Mouse (Mus musculus) adrenal gland, adult 8-10 months (tissue): ENCODE results near the gene Rps6ka1. TPM values are rescaled to one million over a fixed set of nuclear protein-coding genes. Genes with fewer than 3 reads are reported as not detected.
"Not testable (repeated sequence)": the region's sequence is repeated elsewhere in the genome, so short reads cannot be mapped to it uniquely, and the experiment has no call there.

Source experiments
- DNase-seq: peaks from one replicate; pipeline ENCODE4 v3.0.0; 2022
- total RNA-seq, 4 experiments: library from RNA; stranded (reverse); gene quantifications; 2 replicates each; pipeline ENCODE4 v1.2.4; 2022

The Rps6ka1 gene
- 10 to 100 TPM; 16.4 to 25.7 (median 22.8) TPM for total RNA-seq

DNA sequence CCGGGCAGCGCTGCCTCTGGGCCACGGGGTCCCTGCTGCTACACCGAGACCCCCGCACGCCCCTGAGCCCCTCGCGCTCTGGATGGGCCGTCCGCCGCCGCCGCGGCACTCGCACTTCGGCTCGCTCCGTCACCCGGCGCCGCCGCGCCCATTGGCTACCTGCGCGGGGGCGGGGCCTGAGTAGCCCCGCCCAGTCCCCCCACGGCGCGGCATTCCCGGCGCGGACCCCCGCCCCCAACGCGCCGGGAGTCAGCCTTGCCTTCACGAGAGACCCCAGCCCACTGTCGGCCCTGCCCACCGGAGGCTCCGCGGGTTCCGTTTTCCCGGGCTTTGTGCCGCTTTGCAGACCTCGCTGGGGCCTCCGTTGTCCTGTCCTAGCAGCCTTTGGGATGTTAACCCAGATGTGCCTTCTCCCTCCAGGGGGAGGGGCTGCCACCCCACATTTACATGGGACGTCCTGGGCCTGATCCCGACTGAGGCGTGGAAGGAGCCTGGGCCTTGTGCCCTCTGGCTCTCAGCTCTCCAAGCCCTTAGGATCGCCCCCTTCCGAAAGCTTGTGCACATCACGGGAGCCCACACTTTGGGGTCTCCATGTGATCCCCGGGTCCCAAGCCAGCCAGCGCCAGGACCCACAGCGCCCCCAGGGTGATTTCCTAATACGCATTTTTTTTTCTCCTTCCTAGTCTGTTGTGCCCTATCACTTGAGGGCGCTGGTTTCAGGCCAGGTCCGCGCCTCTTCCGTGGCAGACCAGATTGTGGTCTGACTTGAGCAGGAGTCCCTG, at the start of gene Rps6ka1:
Gene Rps6ka1 (minus strand): TSS at position 126 of the 782 bp plus-strand sequence.
- DNase-seq: peak; percentile 73

DNA sequence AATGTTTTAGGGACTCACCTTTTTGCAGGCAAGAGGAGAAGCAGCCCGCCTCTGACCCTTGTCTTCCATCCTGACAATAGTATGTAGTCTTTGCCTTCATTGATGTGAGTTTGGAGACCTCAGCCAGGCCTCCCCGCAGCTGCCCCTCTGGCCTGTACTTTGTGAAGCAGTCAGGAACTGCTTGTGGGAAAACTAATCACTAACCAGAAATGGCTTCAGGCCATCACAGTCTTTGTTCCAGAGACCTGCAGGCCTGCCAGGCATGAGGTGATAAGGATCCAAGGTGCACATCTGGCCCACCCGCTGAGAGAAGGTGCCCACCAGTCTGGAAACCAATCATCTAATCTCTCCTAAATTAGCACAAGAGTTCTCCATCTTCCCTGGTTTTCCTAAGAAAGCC, 44.2 kb upstream of the Rps6ka1 start:
- DNase-seq: no peak

DNA sequence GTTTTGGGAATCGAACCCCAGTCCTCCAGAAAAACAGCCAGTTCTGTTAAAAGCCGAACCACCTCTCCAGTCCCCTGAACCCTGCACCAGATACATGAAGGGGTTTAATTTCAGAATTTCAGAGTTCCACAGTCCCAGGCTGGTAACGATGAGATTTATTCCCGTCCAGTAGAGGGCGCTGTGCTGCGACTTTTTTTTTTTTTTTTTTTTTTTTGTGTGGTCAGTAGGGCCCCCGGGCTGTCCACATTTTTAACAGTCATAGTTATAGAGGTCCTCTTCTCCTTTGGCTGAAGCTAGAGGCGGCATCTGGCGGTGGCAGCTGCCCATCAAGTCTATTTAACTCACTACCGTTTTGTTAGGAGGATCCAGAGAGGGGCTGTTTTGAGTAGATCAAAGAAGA, 43.8 kb upstream of the Rps6ka1 start:
- DNase-seq: no peak

DNA sequence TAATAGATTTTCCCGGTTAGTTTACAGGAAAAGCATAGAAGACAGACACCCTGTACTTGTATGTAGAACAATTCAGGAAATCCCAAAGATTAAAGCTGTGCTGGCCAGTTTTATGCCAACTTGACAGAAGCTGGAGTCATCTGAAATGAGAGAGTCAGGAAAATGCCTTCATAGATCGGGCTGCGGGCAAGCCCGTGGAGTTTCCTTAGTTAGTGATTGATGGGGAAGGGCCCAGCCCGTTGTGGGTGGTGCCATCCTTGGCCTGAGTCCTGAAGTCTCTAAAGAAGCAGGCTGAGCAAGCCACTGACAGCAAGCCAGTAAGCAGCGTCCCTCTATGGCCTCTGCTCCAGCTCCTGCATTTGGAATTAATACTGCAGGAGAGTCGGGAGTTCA, 41.7 kb upstream of the Rps6ka1 start:
- DNase-seq: no peak

DNA sequence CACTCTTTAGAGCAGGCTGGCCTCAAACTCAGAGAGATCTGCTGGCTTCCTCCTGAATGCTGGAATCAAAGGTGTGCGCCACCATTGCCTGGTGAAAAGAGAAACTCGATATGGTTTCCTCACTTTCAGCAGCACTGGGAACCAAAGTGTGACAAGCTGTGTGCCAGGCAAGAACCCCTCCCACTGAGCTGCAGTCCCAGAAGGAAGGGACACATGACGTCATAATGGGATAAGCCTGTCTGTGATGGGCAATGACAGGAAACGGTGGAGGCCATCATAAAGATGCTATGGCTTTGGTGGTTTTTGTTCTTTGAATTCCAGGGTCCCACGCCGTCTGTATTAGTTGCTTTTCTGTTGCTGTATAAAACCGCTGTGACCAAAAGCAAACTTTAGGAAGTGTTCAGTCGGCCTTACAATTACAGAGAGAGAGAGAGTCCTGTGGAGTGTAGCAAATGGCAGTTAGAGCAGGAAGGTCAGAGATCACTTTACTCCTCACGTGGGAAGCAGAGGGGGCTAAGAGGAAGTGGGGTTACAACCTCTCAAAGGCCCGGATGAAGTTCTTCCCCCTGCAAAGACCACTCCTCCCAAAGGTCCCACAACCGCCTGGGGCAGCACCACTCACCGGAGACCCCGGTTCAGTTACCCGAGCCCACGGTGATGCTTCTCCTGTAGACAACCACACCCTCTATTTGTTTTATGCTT, 41.1 kb upstream of the Rps6ka1 start:
- DNase-seq: no peak

DNA sequence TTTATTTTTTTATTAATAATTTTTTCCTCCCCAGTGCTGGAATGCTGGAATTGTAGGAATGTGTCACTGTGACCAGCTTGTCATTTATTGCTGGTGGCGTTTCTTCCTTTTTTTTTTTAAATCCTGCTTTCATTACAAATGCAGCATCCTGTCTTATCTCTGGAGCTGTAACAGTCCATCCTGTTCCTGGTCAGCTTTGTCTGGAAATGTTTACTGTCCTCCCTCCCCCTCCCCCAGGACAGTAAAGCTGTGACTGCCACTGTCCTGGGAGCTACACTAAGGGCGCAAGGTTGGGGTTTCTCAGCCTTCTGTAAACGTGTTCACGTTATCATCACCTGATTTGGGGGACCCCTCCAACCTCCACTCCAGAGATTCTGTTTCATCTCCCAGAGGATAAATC, 37.6 kb upstream of the Rps6ka1 start:
- DNase-seq: no peak

DNA sequence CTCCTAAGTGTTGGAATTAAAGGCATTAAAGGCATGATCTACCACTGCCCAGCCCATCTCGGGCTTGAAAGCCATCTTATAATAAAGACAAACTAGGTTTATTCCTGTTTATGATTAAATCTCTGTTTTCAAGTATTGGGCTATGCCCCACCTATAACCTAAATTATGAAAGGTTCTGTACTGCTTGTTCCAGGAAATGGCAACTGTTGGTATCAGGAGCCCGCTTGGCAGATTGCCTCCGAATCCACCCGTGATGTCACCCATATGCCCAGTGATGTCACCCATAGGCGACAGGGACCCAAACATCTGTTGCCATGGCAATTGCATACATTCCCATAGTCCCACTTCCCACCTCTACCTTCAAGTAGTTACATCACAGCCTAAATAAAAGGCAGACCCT, 36.1 kb upstream of the Rps6ka1 start:
- no peak for DNase-seq

DNA sequence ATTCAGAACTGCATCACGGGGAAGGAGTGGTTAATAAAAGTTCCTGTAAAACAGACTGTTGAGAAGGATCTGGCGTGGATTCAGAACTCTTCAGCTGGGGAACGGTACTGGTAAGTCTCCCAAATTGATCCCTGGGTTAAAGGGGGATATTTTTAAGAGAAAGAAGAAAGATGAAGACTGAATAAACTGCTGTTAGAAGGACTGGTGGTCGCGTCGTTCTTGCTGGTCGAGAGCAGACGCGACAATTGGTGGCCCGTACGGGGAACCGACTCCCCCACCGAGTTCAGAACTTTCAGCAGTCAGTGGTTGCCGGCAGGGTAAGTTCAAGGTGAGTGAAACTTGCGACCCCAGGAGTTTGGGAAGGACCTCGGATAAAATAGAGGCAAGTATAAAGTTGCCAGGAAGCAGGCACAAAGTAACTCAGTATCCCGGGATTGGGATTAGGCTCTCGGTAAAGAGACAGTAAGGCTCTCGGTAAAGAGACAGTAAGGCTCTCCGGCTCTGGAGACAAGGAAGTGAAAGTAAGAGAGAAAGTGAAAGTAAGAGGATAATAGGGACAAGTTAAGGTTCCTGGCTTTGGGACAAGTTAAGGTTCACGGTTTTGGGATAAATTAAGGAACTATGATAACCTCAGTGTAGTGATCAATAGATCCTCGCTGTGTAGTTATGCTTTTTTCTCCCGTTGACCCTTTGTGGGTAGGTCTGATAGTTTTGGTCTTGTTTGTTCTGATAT, 30.7 kb upstream of the Rps6ka1 start:
- DNase-seq: not testable (repeated sequence)

DNA sequence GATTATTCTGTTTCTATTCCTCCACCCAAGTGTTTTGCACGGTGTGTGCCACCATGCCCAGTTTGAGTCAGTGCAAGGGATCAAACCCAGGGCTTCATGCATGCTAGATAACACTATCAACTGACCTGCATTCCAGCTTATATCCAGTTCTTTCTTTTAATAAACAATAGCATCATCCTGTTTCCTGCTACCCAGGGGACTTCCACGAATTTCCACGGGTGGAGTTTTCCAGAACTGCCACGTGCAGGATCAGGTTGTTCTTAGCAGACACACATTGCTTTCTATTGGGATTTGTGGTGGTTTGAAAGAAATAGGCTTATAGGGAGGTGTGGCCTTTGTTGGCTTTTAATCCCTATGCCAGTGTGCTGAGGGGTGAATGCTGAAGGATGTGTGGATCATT, 24.4 kb upstream of the Rps6ka1 start:
- DNase-seq: no peak

DNA sequence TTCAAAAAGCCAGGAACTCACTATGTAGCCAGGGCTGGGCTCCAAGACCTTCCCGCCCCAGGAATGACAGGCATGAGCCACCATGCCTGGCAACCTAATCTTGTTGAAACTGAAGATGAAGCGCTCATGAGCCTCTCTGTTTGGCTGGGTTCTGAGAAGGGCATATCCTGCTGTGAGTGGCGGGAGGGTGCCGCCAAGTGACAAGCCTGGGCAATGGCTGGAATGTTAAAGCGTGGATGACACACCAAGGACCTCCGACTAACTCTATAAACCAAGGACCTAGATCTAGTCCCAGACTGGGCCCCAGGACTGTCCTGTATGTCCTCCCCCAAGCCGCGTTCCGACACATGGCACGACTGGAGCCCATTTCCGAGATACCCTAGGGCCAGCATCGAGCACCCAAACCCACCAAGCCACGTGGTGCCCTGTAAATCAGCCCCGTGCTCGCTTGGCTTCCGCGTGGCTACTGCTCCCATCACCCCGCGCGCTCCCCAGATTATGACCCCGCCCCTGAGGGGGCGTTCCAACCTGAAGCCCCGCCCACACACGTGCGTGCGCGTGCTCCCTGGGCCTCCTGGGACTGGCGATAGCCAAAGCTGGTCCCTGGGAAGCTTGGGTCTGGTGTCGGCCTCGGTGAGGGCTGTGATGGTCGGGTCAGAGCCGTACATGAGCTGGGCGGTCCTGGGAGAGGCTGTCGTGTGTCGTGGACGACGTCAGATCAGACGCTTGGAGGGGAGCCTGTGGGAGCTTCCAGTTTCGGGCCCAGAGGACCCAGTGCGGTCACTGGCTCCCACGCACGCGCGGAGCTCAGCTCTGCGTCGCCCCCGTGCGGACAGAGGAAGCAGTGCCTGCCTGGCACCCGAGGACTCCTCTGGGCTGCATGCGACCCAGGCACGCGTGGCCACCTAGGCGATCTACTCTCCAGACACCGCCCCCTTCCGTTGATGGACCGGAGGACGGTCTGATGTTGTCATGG, 22.9 kb upstream of the Rps6ka1 start:
- peak; percentile 97 for DNase-seq

DNA sequence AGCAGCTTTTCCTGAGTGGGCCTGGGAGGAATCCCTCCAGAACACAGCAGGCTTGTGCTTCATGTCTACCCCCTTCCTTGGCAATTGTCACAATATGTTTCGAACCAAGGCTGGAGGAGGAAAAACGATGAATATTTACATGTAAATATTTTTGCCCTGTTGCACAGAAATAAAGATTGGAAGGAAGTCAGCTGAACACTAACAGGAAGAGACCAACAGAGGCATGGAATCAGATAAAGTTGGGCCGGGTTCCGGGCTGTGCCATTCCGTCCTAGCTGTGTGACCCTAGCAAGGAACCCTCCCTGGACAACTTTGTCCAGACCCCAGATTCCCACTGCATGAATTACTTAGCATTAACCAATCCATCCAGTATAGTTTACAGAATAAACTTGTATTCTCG, 20.5 kb upstream of the Rps6ka1 start:
- no peak for DNase-seq

DNA sequence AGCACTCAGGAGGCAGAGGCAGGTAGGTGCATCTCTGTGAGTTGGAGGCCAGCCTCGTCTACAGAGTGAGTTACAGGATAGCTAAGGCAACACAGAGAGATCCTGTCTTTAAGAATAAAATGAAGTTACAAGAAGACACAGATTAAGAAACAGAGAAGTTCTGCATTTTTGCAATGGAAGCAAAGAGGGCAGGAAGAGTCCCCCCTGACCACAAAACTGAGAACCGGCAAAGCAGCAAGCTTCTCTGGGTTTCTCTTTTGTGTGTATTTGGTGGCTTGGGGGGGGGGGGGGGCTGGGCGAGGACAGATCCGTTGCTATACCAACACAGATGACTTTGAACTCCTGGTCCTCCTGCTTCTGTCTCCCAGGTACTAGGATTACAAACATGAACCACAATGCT, 19.5 kb upstream of the Rps6ka1 start:
- DNase-seq: no peak

DNA sequence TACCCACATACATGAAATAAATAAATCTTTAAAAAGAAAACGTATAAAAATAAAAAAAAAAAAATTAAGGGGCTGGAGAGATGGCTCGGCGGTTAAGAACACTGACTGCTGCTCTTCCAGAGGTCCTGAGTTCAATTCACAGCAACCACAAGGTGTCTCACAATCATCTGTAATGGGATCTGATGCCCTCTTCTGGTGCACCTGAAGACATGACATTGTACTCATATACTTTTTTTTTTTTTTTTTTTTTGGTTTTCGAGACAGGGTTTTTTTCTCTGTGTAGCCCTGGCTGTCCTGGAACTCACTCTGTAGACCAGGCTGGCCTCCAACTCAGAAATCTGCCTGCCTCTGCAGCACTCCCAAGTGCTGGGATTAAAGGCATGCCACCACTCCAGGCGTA, 18.7 kb upstream of the Rps6ka1 start:
- not testable (repeated sequence) for DNase-seq

DNA sequence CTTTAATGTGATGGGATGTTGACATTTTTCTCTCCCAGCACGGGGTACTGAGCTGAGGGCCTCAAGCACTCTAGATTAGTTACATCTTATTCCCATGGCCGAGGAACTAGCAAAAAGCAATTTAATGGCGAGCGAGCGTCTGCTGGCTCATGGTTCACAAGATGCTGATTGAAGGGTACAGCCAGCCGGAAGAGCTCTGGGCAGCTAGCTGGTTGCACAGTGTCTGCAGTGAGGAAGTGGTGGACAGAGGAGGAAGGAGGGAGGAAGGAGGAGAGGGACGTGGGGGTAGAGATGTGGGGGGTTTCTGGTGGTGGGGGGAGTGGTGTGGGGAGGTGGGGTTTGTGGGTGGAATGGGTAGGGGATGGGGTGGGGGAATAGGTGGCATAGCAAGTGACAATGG, 17.6 kb upstream of the Rps6ka1 start:
- no peak for DNase-seq

DNA sequence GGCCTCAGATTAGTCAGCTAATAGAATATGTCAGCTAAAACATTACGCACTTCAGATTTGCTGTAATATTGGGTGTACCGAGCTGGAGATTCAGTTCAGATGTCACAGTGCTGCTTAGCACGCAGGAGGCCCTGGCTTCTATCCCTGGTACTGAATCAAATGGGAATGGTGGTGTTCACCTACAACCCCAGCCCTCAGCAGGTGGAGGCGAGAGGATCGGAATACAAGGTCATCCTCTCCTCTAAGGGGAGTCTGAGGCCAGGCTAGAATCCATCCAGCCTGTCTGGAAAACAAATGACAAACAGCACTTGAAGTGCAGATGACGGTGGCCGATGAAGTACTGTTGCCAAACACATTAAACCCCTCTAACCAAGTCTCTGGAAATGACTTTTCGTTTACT, 16.7 kb upstream of the Rps6ka1 start:
- no peak for DNase-seq

DNA sequence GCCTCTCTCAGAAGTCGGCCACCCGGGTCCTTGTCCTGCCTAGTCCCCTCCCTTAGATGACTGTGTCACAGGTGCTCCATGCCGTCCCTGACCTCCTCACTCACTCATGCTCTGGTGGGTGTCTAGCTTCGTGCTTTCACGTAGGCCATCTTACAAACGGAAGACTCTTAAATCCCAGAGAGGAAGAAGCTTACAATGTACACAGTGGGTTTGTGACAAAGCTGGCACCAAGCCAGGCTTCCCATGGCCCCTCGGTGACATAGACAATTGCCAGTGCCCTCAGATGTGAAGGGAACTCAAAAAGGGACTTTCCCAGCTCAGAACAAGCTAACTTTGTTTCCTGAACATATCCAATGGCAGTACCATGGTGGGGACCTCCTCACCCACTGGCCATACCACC, 15.8 kb upstream of the Rps6ka1 start:
- no peak for DNase-seq

DNA sequence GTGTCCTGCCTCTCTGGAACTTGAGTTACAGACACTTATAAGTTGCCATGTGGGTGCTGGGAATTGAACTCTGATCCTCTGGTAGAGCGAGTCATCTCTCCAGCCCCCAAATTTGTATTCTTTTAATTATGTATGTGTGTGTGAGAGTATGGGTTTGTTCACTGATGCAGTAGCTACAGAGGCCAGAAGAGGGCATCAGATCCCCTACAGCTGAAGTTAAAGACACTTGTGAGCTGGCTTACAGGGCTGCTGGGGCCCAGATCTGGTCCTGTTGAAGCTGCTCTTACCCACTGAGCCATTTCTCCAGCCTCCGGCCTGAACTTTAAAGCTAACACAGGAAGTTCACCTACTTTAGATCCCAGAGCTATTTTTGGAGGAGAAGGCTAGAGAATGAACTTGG, 14.9 kb upstream of the Rps6ka1 start:
- DNase-seq: no peak

DNA sequence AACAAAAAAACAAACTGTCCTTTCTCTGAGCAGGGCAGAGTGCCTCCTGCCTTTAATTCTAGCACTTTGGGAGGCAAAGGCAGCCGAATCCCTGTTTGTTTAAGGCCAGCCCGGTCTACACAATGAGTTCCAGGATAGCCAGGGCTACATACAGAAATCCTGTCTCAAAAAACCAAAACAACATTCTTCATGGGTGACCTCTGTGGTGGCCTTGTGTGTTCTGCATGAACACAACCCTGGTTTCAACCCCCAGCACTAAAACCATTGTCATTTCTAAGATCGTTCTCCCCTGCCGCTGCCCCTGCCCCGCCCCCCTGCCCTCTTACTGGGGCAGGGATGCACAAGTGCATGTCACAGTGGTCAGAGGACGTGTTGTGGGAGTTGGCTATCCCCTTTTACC, 13.3 kb upstream of the Rps6ka1 start:
- DNase-seq: no peak

DNA sequence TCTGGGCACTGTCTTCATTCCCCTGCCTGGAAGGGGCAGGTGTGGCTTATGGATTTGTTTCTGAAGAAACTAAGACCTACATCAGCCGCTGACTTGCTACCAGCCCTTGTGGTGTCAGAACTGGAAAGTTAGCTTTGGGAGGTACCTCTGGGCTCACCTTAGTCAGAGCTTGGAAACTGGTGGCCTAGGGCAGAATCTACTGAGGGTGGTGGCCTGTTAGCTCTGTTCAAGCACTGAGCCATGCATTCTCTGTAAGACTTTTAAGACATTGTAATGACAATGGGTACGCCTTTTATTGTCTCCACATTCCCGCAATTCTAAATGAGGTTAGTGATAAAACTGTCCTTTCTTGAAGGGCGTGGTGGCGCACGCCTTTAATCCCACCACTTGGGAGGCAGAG, 12.8 kb upstream of the Rps6ka1 start:
- no peak for DNase-seq

DNA sequence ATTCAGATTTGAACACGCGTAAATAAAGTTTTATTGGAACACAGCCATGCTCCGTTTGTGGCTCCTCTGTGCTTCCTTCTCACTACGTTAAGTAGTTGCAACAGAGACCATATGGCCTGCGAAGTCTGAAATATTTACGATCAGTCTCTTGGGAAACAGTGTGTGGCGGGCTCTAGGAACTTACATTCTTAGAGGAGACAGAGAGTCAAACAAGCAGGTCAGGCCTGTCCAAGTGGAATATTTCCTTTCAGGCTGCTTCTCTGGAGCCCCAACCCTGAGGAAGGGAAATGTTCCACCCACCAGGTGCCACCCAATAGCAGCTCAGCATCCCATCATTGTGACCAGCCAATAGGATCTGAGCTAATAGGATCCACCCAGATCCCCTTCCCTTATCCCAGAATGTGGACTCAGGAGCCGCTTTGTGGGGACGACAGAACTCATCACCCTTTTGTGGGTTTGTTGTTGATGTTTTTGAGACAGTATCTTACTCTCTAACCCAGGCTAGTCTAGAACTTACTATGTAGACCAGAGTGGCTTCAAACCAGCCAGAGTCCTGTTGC, 11.7 kb upstream of the Rps6ka1 start:
- DNase-seq: no peak

DNA sequence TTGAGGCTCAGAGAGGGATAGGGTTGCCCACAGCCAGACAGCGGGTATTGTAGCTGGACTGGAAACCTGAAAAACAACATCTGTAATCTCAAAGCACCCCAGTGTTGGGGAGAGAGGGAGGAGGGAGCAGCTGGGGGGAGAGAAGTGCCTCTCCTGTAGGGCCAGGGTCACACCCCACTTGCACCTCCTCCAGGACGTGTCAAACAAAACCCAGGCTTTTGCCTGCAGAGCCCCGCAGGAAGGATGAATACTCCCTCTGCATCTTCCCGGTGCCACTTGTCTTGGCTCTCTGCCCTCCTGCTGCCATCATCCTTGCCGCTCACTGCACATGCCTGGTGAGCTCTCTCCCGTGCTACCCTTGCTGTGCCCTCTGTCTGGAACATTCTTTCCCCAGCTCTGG, 10.6 kb upstream of the Rps6ka1 start:
- DNase-seq: no peak

DNA sequence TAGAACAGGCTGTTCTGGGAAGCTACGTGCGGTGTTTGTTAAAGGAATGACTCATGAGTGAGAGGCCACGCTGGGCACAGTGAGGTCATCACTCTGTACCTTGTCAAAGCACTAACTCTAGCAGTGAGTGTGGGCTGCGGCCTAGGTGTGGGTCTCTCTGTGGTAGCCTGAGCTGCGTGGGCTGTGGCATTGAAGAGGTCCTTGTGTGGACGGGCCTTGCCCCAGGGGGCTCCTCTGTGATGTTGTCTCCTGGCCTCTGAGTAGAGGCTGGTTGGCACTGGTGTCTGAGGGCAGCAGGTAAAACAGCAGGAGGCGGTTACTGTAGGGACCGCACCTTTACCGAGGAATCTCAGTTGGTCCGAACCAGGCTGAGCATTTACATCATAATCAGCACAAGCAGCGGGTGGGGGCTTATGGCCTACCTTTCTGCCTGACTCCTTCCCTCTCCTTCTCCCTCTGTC, 9.9 kb upstream of the Rps6ka1 start:
- DNase-seq: no peak
